Mouse (Mus musculus) kidney, adult 18-20 months (tissue): ENCODE measurements around the gene Grem2.
A peak's percentile ranks its signal among the peaks of the same experiment; 100 is the strongest.

ENCODE experiments used
- DNase-seq: peaks from one replicate; pipeline ENCODE4 v3.0.0; 2021

Gene Grem2

DNA sequence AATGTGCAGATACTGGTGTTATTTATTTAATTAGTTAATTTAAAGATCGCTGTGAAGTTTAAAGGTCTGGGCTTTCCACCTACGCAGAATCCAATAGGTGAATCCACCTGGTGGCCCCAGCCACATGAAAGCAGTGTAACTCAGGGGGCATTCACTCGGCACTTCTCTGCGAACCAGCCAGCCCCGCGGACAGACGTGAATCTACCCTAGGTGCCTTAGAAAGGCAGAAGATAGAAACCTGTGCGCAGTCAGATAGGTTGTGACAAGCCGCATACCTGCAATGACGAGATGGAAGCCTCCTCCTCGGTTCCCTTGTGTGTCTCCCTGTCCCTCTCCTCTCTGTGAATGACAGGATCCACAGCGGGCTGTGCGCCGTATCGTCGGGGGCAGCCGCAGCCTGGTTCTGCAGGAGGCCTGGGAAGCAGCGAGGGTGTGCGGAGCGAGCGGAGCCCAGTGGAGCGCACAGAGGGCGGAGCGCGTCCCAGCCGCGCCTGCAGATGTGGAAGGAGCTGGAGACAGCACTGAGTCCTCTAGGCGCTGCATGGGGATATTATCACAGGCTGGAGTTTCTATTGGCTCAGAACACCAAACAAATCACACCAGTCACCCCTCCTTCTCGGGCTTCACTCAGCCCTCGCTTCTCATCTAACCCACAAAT is at the start of gene Grem2:
Gene Grem2 (minus strand): TSS at position 522 of the 658 bp plus-strand sequence.
- no peak for DNase-seq

DNA sequence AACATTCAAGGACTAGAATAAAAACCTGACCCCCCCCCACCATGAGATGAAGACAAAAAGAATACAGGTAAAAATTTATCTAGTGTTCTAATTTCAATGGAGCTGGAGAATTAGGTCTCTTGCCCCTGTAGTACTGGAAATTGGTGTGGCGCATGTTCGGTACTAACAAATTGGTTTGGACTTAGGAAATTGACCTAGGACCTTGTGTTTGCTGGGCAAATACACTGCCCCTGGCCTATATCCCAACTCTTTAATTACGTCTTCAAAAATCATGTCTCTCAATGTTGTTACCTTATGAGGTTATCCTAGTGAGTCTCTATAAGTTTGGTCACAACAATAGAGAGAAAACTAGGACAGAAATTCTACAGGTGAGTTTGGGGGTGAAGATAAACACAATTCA is 38.2 kb upstream of the Grem2 start:
- no peak for DNase-seq

DNA sequence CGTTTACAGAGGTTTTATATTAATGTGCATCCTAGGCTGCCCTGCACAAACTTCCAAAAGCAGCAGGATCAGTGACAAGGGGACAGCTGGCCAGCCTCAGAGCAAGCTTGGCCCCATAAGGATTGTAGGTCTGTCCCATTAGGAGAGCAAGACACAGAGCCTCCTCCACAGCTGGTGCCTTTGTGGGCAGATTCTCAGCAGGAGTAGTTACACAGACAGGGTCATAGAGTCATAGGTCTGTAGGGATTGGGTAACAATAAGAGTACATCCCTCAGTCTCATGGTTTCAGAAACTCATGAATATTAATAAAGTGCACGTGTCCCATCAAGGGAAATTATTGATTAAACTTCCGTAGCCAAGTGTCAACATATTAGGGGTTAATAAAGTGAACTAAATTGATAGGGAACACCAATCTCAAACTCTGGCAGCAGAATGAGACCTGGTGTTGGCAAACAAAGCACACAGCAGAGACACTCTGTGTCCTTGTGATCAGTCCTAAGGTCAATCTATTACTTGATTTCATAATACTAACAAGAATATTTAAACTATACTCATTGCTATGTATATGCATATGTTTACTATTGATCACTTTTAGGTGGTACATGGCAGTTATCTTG is 9.5 kb upstream of the Grem2 start:
- DNase-seq: no peak

DNA sequence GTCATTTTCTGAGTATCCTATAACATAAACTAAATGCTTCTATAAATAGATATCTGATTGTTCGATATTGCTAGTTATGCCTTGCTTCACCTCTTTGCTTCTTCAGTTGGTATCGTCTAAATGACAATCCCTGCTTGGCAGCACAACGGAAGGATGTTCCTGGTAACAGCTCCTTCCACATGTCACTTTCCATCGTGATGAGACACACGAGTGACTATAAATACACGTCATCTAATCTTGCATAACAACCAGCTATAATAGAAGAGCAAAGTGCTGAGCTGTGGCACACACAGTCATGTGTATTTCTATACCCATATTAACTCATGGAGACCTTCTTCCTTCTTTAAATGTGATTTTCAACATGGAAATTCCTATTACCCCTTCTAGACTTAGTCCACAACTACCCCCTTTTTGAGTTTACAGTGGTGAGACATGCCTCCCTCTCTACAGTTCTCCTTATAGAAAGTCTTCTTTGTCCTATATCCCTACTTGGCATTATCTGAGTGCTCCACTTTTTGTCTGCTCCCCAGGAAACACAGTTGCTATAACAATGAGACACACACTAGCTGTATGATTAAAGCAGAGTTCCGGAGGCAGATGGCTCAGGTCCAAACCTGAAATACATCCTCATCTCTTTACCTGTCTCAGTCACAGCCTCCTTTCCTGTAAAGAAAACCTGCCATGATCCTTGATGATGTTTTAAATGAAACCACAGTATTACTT is 8.0 kb upstream of the Grem2 start:
- DNase-seq: no peak

DNA sequence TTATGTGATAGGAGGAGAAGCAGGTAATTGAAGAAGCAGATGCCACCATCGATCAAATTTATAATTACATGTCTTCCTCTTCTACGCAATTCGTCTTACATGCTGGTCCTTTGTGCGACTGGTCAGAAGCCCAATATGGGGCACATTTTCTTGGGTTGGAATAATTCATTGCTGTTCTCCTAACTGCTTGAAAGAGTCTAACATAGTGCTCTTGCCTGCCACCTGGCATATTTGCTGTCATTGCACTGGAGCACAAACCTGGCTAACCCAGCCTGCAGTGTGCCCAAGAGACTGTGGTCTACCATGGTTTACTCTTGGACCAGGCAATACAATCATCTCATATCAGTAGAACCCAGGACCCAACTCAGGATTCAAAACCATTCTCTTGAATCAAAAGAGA is 2.7 kb downstream of the Grem2 start:
- no peak for DNase-seq

DNA sequence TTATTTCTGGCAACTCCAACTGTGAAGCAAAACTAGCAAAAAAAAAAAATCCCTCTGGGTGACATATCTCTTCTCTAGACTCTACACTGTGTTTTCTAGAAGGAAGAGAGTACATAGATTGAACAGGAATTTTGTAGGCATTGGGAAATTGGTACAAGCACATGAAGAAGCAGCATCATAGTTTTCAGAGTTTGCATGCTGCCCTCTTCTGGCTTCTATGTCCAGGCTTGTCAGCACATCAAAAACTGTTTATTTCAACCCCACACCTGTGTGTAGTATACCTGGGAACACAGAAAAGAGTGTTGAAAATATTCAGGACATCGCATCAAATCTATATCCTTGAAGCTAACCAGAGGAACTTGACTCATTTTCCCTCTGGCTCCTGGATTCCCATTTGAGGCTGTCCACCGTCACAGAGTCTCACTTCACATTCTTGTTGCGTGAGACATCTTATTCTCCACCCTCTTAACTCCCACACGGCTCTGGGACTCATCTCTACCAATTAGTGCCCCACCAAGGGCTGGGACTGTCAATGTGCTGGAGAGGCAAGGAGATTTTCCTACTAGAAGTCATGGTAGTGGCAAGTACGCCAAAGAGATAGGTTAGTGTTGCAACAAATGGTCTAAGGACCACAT is 3.3 kb downstream of the Grem2 start:
- DNase-seq: no peak

DNA sequence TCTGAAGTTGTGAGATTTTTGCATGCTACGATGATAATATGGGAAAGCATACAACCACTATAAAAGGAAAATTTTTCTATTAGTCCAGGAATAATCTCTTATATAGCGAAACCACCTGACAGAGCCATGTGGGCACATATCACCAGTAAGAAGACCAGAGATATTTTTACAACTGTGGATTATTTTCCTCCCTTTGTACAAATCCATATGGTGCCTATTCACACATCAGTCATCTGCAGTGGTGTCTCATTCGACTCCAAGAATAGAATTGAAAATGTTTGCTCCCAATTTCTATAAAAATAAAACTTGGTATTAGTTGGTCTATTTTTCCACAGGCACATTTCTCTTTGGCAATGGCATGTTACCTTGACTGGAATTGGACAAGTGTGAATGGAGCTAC is 11.8 kb downstream of the Grem2 start:
- DNase-seq: no peak

DNA sequence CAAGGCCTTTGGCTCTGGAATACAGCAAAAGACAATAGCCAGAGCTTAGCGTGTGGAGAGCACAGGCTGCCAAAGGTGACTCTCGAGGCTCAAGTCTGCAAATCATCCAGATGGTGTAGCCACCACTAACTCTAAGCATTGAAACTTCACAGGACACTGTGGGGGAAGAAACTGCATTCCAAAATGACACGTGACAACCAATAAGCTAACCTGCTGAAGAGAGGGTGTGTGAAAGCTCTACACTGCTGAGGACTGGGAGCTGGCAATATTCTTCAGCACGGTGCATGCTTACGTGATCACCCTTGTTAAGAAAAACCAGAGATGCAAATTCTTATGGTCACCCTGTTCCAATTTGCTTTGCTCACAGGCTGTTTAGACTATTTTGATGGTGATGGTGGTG is 13.4 kb downstream of the Grem2 start:
- no peak for DNase-seq

DNA sequence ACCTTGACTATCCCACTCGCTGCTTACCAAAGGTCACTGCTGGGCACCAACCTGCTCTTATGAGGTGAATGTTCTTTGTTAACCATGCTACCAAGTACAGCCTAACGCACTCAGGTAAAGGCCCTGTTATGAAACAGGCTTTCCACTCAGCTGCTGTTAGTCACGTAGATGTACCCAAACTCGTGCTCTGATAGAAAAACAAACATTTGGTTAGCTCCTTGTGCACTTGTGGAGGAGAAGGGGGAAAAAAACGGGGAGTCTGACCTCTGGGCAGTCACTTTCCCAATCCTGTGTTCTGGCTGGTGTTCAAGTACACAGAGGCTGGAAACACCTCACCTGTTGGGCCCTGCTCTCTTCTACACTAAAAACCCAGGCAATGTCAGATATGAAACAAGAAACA is 14.0 kb downstream of the Grem2 start:
- no peak for DNase-seq

DNA sequence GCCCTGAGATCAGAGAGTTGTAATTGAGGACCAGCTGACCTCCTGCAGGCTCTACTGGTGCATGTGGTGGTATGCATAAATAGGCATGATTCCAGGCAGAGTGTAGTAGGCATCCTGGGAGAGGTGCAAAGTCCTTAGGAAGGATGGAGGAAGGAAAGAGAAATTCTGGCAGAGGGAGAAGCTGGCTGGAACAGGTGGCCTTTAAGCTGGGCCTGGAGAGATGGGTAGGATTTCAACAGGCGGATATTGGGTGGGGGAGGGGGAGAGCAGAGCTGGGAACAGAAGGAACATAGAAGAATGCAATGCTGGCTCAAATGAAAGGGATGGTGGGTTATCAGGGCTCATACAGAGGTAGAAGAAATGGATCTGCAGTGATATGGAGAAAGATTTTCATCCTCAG is 18.9 kb downstream of the Grem2 start:
- DNase-seq: no peak

DNA sequence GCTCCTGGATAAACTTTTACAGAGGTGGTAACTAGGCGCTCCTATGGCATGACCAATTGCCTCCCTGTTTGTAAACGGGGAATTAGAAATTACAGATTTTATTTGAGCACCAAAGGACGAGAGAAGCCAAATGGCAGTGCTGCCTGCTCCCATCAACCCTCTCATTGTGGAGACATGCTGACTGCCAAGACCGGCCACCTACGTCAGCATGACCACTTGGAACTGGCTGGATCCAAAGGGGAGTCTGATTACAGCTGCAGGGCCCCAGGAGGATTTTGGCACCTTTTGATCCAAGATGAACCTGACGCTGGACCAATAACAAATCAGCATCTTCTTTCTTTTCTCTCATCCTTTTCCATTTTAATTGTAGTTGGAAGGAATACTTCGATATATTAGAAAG is 29.1 kb downstream of the Grem2 start:
- DNase-seq: no peak

DNA sequence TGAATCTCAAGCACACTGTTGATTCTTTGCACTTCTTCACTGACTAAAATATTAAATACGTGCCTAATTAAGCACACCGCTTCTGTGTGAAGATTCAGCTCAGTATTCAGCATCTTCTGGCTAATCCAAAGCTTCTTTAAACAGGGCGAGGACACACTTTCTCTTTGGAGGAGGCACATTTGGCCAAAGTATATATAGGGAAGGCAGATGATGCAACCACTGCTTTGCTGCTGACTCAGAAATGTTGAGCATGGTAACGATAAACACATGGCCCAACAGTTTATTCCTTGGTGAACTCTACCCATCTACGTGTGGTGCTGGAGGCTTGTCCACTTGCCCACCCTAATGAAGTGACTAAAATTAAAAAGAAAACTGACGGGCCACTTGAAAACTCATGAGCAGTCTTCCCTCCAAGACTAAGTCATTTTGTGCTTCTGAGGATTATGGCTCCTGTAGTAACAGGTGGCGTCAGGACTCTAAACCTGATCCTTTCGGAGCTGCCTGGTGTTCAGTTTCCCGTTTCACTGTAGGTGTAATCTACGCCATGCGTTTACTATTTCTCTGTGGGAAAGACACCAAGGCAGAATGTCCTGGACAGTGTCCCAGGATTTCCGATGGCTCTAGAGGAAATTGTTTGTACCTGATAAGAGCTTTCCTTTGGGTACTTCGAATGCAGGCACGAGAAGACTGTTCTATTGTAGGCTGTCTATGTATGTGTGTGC is 32.8 kb downstream of the Grem2 start:
- no peak for DNase-seq

DNA sequence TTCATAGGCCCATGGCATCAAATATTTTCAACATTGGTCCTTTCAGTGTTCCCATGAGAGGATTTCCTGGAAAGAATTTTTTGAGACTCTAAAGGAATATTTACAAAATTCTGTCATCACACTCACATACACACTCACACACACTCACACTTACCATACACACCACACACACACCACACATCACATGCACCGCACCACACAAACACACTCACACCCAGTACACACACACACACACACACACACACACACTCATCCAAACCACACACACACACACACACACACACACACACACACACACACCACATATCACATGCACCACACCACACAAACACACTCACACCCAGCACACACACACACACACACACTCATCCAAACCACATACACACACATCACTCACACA is 33.5 kb downstream of the Grem2 start:
- no peak for DNase-seq

DNA sequence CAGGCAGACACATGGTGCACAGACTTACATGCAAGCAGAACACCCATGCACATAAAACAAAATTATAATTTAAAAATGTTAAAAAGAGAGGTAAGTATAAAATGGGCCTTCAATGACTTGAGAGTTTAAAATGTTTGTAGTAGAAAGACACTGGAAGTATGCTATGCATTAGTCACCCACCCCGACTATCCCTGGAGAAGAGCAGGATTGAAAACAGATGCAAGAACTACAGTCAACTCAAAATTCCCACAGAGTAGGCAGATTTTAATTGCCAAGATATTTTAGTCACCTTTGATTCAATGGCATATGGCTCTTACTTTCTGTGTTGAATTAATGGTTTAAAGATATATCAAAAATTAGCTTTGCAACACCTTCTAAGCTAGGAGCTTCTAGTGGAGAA is 39.1 kb downstream of the Grem2 start:
- DNase-seq: no peak

DNA sequence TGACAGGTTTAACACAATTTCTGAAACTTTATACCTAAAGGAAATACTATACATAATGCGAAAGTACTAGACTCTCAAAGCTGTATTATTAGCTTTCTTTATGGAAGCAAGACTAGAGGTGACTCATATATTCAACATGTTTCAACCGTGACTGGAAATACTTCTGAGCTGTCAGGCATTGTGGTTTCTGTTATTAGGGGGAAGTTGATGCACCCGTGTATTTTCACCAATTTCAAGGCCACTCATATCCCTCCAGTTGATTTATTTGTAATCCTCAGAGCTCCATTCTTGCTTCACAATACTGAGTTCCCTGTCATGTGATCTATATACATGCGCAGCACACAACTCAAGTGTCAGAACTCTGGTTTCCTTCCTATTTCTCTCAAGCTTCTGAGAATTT is 46.4 kb downstream of the Grem2 start:
- DNase-seq: no peak

DNA sequence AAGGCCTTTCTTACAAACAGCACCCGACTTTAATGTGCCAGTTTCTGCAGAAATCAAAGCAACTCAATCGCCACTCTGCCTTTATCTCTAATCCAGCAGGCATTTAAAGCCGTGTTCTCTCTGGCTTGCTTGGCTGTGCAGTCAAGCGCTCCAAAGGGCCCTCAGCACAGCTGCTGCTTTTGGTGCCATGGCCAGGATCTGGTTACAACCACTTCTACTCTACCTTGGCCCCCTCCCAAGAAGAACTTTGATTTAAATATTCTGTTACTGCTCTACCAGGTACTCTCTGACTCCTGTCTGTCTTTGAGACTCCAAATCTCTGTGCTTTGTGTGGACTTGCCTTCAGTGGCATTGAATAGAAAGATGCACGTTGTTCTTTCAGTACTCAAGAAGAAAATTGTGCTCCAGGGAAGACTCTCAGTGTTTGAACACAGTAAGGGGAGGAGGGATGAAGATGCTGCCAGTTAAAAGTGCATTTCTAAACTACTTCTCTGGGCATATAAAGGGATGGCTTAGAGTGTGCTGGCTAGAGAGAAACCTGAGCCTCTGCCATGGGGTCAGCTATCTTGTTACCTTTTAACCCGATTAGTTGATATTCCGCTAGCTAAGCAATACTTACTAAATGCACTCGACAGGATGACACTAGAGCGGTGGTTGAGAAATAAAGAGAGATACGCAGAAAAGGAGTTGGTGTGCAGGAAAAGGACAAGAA is 61.1 kb downstream of the Grem2 start:
- DNase-seq: peak; percentile 8

DNA sequence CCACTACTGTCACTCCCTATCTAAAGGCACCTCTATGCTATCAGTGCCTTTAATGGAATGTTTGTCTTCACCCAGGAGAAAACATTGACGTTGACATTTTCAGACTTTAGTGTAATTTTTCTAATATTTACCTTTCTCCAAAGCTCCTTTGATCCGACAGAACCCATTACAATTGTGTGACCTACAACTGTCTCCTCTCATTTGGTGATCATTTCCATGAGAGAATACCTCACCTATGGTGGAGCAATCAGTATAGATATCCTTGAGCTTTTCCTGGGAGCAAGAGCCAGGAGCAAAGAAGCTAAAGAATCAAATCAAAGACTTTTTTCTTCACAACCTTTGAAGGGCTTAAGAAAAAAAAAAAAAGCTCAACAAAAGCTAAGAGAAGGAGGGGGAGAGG is 65.4 kb downstream of the Grem2 start:
- DNase-seq: no peak

DNA sequence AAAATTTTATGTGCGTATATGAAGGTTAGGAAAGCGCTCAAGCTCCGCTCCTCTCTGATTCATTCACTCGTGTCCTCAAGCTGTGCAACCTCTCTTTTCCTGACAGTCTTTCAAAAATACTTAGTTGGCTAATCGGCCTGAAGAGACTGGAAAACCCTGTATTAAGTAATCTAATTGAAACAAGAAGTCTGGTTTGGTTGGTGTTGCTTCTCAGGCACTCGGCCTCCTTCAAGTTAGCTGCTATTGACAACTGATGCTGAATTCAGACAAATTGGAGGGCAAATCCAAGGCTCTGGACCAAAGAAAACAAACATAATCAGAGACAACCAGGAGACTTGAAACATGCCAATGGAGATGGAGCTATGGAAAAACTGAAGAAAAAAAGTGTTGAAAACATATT is 76.8 kb downstream of the Grem2 start:
- DNase-seq: no peak

DNA sequence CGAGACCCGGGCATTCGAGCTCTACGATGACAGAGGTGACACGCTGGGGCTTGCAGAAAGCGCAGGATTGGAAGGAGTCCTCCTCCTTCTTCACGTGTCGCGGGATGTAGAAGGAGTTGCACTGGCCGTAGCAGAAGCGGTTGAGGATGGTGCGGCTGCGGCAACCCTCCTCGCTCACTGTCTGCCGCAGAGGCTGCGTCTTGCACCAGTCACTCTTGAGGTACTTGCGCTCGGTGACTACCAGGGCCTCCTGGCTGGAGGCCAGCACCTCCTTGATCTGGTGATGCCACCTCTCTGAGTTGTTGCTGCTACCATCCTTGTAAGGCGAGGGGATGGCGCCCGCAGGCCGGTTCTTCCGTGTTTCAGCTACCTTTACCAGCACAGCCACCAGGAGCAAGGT is 84.8 kb downstream of the Grem2 start:
- no peak for DNase-seq

DNA sequence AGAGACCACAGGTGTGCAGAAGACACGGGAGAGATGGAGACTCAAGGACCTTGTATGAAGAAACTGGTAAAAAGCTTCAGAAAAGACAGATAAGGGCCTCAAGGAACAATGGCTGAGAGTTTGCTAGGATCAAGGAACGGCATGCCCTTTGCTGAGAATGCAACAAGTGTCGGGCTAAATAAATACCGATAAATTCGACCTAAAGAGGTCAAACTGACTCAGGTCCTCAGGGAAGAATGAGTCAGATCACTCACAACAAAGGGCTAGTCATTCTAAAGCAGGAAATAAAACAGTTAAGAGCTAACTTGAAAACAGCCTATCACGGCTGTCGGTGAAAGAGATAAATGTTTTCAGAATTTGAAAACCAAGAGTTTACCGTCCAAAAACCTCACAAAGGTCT is 95.1 kb downstream of the Grem2 start:
- no peak for DNase-seq

DNA sequence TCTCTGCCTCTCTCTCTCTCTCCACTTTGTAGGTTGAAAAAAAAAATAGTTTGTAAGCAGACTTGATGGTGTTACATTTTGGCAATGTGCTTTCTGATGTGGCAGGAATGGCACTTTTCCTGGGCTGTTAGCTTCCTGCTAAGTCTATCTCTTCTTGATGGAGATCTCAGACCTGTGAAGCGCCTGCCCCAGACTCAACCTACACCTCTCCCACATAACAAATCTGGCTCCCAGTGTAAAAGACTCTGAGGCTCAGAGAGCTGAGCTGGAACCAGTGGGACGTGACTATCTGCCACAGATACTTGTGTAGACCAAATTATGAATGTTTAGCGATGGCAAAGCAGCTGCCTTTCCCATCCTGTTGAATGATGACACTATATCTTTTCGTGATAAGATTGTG is 109.8 kb downstream of the Grem2 start:
- DNase-seq: no peak

DNA sequence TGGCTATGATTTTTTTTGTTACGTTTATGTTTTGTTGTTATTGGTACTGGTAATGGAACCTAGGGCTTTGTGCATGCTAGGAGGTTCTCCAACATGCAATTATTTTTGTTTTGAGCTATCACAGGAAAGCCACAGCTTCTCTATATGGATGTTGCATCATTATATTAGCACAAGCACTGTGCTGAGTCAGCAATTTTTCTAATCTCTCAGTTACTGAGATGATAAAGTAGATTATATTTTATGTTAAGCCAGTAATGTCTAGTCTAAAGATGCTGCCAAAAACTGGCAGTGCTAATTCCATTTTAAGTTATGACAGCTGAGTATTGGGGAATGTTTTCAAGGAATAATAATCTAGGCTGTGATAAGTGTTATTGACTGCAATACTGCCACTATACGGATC is 133.0 kb downstream of the Grem2 start:
- no peak for DNase-seq
